Mouse (Mus musculus): ENCODE results near the gene Nudt11.

GRCm38 (mm10) chrX:6082954-6083680, 35.9 kb downstream of the Nudt11 start, which contains the start of gene AU022751:
- no peak for TF ChIP-seq CTCF (IDR thresholded peaks at IDR 0.05; ENCODE audit: insufficient read depth, low read length)
- TF ChIP-seq POLR2A (IDR thresholded peaks at IDR 0.05; ENCODE audit: borderline replicate concordance, extremely low read depth, low read depth, low read length) = no peak
